Mouse (Mus musculus): ENCODE data around the gene Mapk7.

The Mapk7 gene

GRCm38 (mm10) chr11:61449499-61450292 is 44.5 kb downstream of the Mapk7 start:
- no peak for DNase-seq

- no peak for DNase-seq
These were observed 45.5 kb downstream of the Mapk7 start for GRCm38 (mm10) chr11:61448599-61449225.

GRCm38 (mm10) chr11:61448041-61448440 is 46.2 kb downstream of the Mapk7 start:
- DNase-seq, result no peak

DNA sequence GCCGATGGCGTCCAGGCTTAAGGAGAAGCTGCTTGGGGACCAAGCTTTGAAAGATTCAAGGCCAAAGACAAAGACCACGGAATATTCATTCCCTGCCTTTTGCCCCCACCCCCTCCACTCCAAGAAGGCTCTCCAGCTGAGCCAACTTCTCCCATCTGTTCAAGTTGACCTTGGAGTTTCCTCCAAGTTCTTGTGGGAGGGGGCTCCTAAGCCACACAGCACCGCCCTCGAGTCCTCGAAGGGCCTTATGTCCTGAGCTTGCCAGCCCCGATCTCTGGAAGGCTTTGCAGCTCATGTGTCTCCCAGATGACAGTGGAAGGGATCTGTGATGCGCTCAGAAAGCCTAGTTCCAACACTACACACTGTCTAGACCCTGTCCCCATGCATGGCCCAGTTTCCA is 46.9 kb downstream of the Mapk7 start:
- DNase-seq, result no peak

- no peak for DNase-seq
These were observed 50.4 kb downstream of the Mapk7 start for GRCm38 (mm10) chr11:61443807-61444206.

DNA sequence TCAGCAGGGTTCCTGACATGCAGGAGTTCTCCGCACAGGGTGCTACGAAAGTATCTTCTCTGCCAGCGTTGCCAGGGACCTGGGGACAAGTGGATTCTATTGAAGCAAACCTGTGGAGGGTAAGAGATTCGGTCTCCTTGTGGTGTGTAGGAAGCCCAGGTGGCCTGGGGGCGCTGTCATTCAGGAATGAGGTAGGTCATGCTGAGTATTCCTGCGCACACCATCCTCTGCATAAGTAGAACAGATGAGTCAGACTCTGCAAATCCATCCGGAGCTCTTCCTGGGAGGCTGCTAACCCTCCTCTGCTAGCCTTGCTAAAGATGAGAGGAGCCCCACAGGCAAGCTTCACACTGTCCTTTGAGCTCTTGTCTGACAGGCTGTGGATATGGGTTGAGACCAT is 52.5 kb downstream of the Mapk7 start:
- no peak for DNase-seq

DNA sequence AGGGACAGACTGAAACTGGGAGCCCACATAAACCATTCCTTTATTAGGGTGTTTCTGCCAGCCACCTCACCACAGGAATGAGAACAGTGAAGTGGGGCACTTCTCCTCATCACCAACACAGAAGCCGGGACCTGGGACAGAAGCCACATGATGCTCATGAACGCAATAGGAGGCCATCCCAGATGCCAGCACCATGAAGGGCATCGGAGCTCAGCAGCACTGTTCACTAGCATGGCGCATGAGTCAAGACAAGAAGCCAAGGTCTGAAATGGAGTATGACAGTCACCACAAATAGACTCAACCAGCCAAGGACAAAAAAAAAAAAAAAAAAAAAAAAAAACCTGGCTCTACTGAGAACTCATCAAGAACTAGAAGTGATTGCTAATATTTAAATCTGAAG is 53.8 kb downstream of the Mapk7 start:
- DNase-seq, result no peak

DNA sequence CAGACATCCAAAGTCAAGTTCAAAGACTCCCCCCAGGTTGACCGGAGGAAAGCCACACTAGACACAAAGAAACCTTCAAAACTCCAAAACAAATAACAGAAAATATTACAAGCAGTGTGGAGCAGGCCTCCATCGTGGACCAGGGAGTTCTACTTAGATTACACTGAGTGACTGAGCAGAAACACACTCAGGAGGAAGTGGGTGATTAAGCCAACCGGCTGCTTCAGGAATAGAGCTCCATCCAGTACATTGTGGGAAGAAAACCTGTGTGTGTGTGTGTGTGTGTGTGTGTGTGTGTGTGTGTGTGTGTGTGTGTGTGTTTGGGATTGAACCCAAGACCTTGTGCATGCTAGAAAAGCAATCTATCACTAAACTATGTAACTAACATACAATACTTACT is 55.0 kb downstream of the Mapk7 start:
- DNase-seq, result no peak

All from right cerebral cortex, postnatal 25 days (tissue).